Mouse (Mus musculus): Measurements from ENCODE around the gene Capza1.

DNA sequence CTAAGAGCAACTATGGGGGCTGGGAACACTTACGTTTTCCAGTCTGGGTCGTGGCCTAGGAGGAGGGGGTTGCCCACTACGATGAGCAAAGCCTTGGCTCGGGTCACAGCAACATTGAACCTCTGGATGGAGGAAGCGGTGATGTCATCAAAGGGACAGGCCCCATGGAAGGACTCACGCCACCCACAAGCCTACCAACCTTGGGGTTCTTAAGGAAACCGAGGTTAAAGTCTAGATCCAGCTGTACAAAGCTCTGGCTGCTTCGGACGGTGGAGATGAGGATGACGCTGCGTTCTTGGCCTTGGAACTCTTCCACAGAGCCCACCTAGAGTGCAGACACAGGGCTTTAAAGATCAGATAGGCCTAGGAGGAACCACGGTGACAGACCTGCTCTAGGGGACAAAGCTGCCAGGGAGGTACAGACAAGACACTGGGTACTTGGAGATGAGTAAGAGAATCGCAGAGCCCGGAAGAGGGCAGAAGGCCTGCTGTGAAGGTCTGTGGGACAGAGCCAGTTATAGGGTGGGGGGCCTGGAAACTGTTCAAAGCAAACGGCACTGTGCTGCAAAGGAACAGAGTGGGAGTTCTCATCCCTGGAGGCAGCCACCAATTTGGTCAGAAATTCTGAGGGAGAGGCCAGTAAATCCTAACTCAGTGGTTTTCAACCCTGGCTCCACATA lies 68.5 kb downstream of the Capza1 start:
- no peak for TF ChIP-seq CTCF (IDR thresholded peaks at IDR 0.05; ENCODE audit: low read depth, low read length)
- no peak for TF ChIP-seq POLR2A (IDR thresholded peaks at IDR 0.05; ENCODE audit: borderline replicate concordance, low read depth, low read length)
